20 mouse cellular contexts compared by ENCODE assay signal in genomic region chr17:47462209-47462608, GRCm38 (mm10). TPM values are rescaled to one million over a fixed set of nuclear protein-coding genes. Genes with fewer than 3 reads are reported as not detected.
DNase-seq lines count a peak whose midpoint lies in the region; ATAC-seq lines count a peak whose summit lies in the region.
"Had no signal": no experiment of that assay in that cellular context is flagged by ENCODE, and none has a peak within 500 bp of the region (broad histone marks: within the 10 kb centered on the region; RNA-seq: fewer than 3 reads in every experiment).

No protein-coding gene starts in this region.

- peaks cover 33% of the 10 kb centered on the region for H3K27me3 ChIP-seq in heart, embryonic 13.5 days (replicated peaks)
- H3K27me3 ChIP-seq in liver, embryonic 16.5 days (ENCODE audit: control insufficient read depth, insufficient read depth, low read depth, low read length): no peaks in the 10 kb centered on the region
- no peaks in the 10 kb centered on the region for H3K27me3 ChIP-seq in intestine, embryonic 16.5 days (replicated peaks; ENCODE audit: control insufficient read depth, insufficient read depth, low read length)
- H3K27me3 ChIP-seq in stomach, embryonic 14.5 days (ENCODE audit: control insufficient read depth, insufficient read depth, low read length): 0 out of 2 replicates have a peak, but pooled peaks cover 2% of the 10 kb centered on the region
- H3K27me3 ChIP-seq in hindbrain, embryonic 16.5 days (replicated peaks; ENCODE audit: control insufficient read depth, insufficient read depth, low read length): peaks cover 4% of the 10 kb centered on the region

- H3K27ac ChIP-seq in heart, embryonic 13.5 days (replicated peaks): peak overlapping the region; percentile 58
- H3K27ac ChIP-seq in liver, embryonic 16.5 days (ENCODE audit: low read length): peak overlapping the region; percentile 59
- peak overlapping the region; percentile 50 for H3K27ac ChIP-seq in intestine, embryonic 16.5 days (ENCODE audit: low read length)
- peak overlapping the region; percentile 21; the same call in 1 of the 2 replicates for H3K27ac ChIP-seq in stomach, embryonic 14.5 days (ENCODE audit: low read length)
- H3K27ac ChIP-seq in hindbrain, embryonic 16.5 days (ENCODE audit: low read depth, low read length): no peak overlapping the region
- H3K27ac ChIP-seq: embryonic facial prominence, embryonic 10.5 days; forebrain, embryonic 12.5 days; gastrocnemius, adult 2 months; hindbrain, embryonic 15.5 days had no signal

- H3K4me2 ChIP-seq in heart, embryonic 13.5 days: peak overlapping the region; percentile 15; the same call in 1 of the 2 replicates
- no peak overlapping the region for H3K4me2 ChIP-seq in liver, embryonic 16.5 days (ENCODE audit: low read depth, low read length)
- H3K4me2 ChIP-seq in intestine, embryonic 16.5 days (ENCODE audit: low read depth, low read length): no peak overlapping the region
- no peak overlapping the region for H3K4me2 ChIP-seq in stomach, embryonic 14.5 days (replicated peaks; ENCODE audit: low read depth, low read length)
- no peak overlapping the region for H3K4me2 ChIP-seq in hindbrain, embryonic 16.5 days (ENCODE audit: low read length)
- H3K4me2 ChIP-seq: forebrain, embryonic 12.5 days; hindbrain, embryonic 15.5 days had no signal

- no peaks in the 10 kb centered on the region for H3K36me3 ChIP-seq in heart, embryonic 13.5 days
- H3K36me3 ChIP-seq in liver, embryonic 16.5 days (ENCODE audit: control insufficient read depth, insufficient read depth): no peaks in the 10 kb centered on the region
- H3K36me3 ChIP-seq in intestine, embryonic 16.5 days (ENCODE audit: control insufficient read depth, insufficient read depth, low read length): no peaks in the 10 kb centered on the region
- no peaks in the 10 kb centered on the region for H3K36me3 ChIP-seq in stomach, embryonic 14.5 days (ENCODE audit: control insufficient read depth, insufficient read depth, low read length)
- no peaks in the 10 kb centered on the region for H3K36me3 ChIP-seq in hindbrain, embryonic 16.5 days (ENCODE audit: control insufficient read depth, insufficient read depth, low read length)
- H3K36me3 ChIP-seq: embryonic facial prominence, embryonic 10.5 days; forebrain, embryonic 12.5 days; hindbrain, embryonic 15.5 days had no signal

- H3K4me1 ChIP-seq in heart, embryonic 13.5 days: peaks cover 45% of the 10 kb centered on the region
- H3K4me1 ChIP-seq in liver, embryonic 16.5 days (ENCODE audit: control insufficient read depth, low read depth, low read length): peaks cover 18% of the 10 kb centered on the region
- H3K4me1 ChIP-seq in intestine, embryonic 16.5 days (ENCODE audit: control insufficient read depth, insufficient read depth, low read length): peaks cover 46% of the 10 kb centered on the region
- peaks cover 23% of the 10 kb centered on the region for H3K4me1 ChIP-seq in stomach, embryonic 14.5 days (ENCODE audit: control insufficient read depth, insufficient read depth, low read length)
- no peaks in the 10 kb centered on the region for H3K4me1 ChIP-seq in hindbrain, embryonic 16.5 days (ENCODE audit: control insufficient read depth, insufficient read depth, low read depth, low read length)
- H3K4me1 ChIP-seq: hindbrain, embryonic 15.5 days had no signal

- intact Hi-C loops in gastrocnemius, postnatal 14 days (cut with DNase I; ENCODE audit: low total_unique reads): no loop called here

- DNase-seq in heart, adult 8-10 months (ENCODE audit: low spot score): no peak
- no peak for DNase-seq in liver
- DNase-seq in gastrocnemius, postnatal 14 days: no peak
- DNase-seq: adrenal gland, postnatal 36 days; cerebellum, adult 8-10 months; gastrocnemius, adult 2 months; kidney, adult 2 months; lung, postnatal 14 days; right cerebral cortex, postnatal 25 days; thymus, postnatal 25 days had no signal

- H3K4me3 ChIP-seq in heart, embryonic 13.5 days: no peak overlapping the region
- H3K4me3 ChIP-seq in liver, embryonic 16.5 days (ENCODE audit: low read depth, low read length): no peak overlapping the region
- H3K4me3 ChIP-seq in intestine, embryonic 16.5 days (ENCODE audit: low read length): no peak overlapping the region
- H3K4me3 ChIP-seq in stomach, embryonic 14.5 days (ENCODE audit: low read depth, low read length): no peak overlapping the region
- H3K4me3 ChIP-seq in hindbrain, embryonic 16.5 days (ENCODE audit: low read length): no peak overlapping the region
- H3K4me3 ChIP-seq: embryonic facial prominence, embryonic 10.5 days; forebrain, embryonic 12.5 days; gastrocnemius, adult 2 months; hindbrain, embryonic 15.5 days had no signal

- no peaks in the 10 kb centered on the region for H3K9me3 ChIP-seq in heart, embryonic 13.5 days
- no peaks in the 10 kb centered on the region for H3K9me3 ChIP-seq in liver, embryonic 16.5 days (replicated peaks; ENCODE audit: control insufficient read depth, low read length)
- H3K9me3 ChIP-seq in intestine, embryonic 16.5 days (ENCODE audit: control insufficient read depth, low read length): no peaks in the 10 kb centered on the region
- no peaks in the 10 kb centered on the region for H3K9me3 ChIP-seq in stomach, embryonic 14.5 days (ENCODE audit: control insufficient read depth, low read depth, low read length)
- no peaks in the 10 kb centered on the region for H3K9me3 ChIP-seq in hindbrain, embryonic 16.5 days (ENCODE audit: control insufficient read depth, low read length)
- H3K9me3 ChIP-seq: embryonic facial prominence, embryonic 10.5 days; forebrain, embryonic 12.5 days; hindbrain, embryonic 15.5 days had no signal

- H3K9ac ChIP-seq in heart, embryonic 13.5 days: 0 out of 2 replicates have a peak overlapping the region, but pooled peaks have one; percentile 8
- H3K9ac ChIP-seq in liver, embryonic 16.5 days (ENCODE audit: low read depth, low read length): no peak overlapping the region
- H3K9ac ChIP-seq in intestine, embryonic 16.5 days (ENCODE audit: low read depth, low read length): no peak overlapping the region
- H3K9ac ChIP-seq in stomach, embryonic 14.5 days (replicated peaks; ENCODE audit: low read depth, low read length): no peak overlapping the region
- no peak overlapping the region for H3K9ac ChIP-seq in hindbrain, embryonic 16.5 days (ENCODE audit: low read depth, low read length)
- H3K9ac ChIP-seq: forebrain, embryonic 12.5 days; hindbrain, embryonic 15.5 days had no signal

- 42% methylated on average over 7 of the region's 7 CpGs for WGBS in heart, embryonic 13.5 days
- WGBS in liver, embryonic 16.5 days (ENCODE audit: insufficient replicate concordance): 68% methylated on average over 7 of the region's 7 CpGs
- 62% methylated on average over 7 of the region's 7 CpGs for WGBS in intestine, embryonic 16.5 days
- 60% methylated on average over 7 of the region's 7 CpGs for WGBS in stomach, embryonic 14.5 days
- 88% methylated on average over 7 of the region's 7 CpGs for WGBS in hindbrain, embryonic 16.5 days

- no peak for ATAC-seq in heart, embryonic 13.5 days (ENCODE audit: extremely low read depth, insufficient number of reproducible peaks, low FRiP score, low TSS enrichment)
- ATAC-seq in liver, embryonic 16.5 days (ENCODE audit: low read depth): no peak
- no peak for ATAC-seq in intestine, embryonic 16.5 days
- no peak for ATAC-seq in stomach, embryonic 14.5 days (ENCODE audit: insufficient number of reproducible peaks, insufficient read depth, low FRiP score, low read depth)
- no peak for ATAC-seq in hindbrain, embryonic 16.5 days

RNA-seq across cellular contexts. Expression of gene 1700001C19Rik, which starts 25.0 kb away (rescaled TPM):
- 0.66 and 0.99 TPM in 2 replicates for polyA plus RNA-seq in heart, embryonic 13.5 days (2015; fragmentation: Nextera tagmentation; extraction: Ambion mirVana)
- total RNA-seq in heart, adult 8-10 months (2022): not detected
- polyA plus RNA-seq in liver, embryonic 16.5 days (2015; fragmentation: Nextera tagmentation; extraction: Ambion mirVana): 1.7 and 2.3 TPM in 2 replicates
- polyA plus RNA-seq in intestine, embryonic 16.5 days (2015; fragmentation: Nextera tagmentation; extraction: Ambion mirVana): 0.17 and 0.45 TPM in 2 replicates
- polyA plus RNA-seq in stomach, embryonic 14.5 days (2014; fragmentation: Nextera tagmentation; extraction: Ambion mirVana): 0.31 and 0.58 TPM in 2 replicates
- total RNA-seq in gastrocnemius, postnatal 14 days (2021): not detected
- 0.62 and 1.1 TPM in 2 replicates for polyA plus RNA-seq in hindbrain, embryonic 16.5 days (2015; fragmentation: Nextera tagmentation; extraction: Ambion mirVana)
- total RNA-seq: adrenal gland, postnatal 36 days; gastrocnemius, adult 2 months; megakaryocyte-erythroid progenitor cell, adult 5-6 weeks had no signal
- polyA plus RNA-seq: C2C12; embryonic facial prominence, embryonic 10.5 days had no signal

RNA-seq across cellular contexts. Expression of gene AI661453, which starts 25.8 kb away (rescaled TPM):
- 0.82 and 1.2 TPM in 2 replicates for polyA plus RNA-seq in heart, embryonic 13.5 days (2015; fragmentation: Nextera tagmentation; extraction: Ambion mirVana)
- 1 to 10 TPM in 3 of 4 experiments, under 1 TPM in 1; 0.50 to 2.1 (median 1.2) TPM for total RNA-seq in heart, adult 8-10 months (2022)
- polyA plus RNA-seq in liver, embryonic 16.5 days (2015; fragmentation: Nextera tagmentation; extraction: Ambion mirVana): 0.60 and 0.77 TPM in 2 replicates
- 3.7 and 4.6 TPM in 2 replicates for polyA plus RNA-seq in intestine, embryonic 16.5 days (2015; fragmentation: Nextera tagmentation; extraction: Ambion mirVana)
- 4.7 and 4.8 TPM in 2 replicates for polyA plus RNA-seq in stomach, embryonic 14.5 days (2014; fragmentation: Nextera tagmentation; extraction: Ambion mirVana)
- total RNA-seq in gastrocnemius, postnatal 14 days (2021): under 1 TPM; 0.31 to 0.49 TPM
- 0.11 and 0.42 TPM in 2 replicates for polyA plus RNA-seq in hindbrain, embryonic 16.5 days (2015; fragmentation: Nextera tagmentation; extraction: Ambion mirVana)

RNA-seq across cellular contexts. Expression of gene Taf8, which starts 39.9 kb away (rescaled TPM):
- 18.4 and 19.4 TPM in 2 replicates for polyA plus RNA-seq in heart, embryonic 13.5 days (2015; fragmentation: Nextera tagmentation; extraction: Ambion mirVana)
- 10 to 100 TPM in 2 of 4 experiments, 1 to 10 TPM in 2; 9.1 to 12.5 (median 10.4) TPM for total RNA-seq in heart, adult 8-10 months (2022)
- 14.2 and 14.3 TPM in 2 replicates for polyA plus RNA-seq in liver, embryonic 16.5 days (2015; fragmentation: Nextera tagmentation; extraction: Ambion mirVana)
- 19.1 and 20.4 TPM in 2 replicates for polyA plus RNA-seq in intestine, embryonic 16.5 days (2015; fragmentation: Nextera tagmentation; extraction: Ambion mirVana)
- polyA plus RNA-seq in stomach, embryonic 14.5 days (2014; fragmentation: Nextera tagmentation; extraction: Ambion mirVana): 24.5 and 27.3 TPM in 2 replicates
- 10 to 100 TPM in 1 of 2 experiments, 1 to 10 TPM in 1; 9.5 to 10.2 TPM for total RNA-seq in gastrocnemius, postnatal 14 days (2021)
- polyA plus RNA-seq in hindbrain, embryonic 16.5 days (2015; fragmentation: Nextera tagmentation; extraction: Ambion mirVana): 20.0 and 20.5 TPM in 2 replicates

RNA-seq across cellular contexts. Expression of gene Ccnd3, which starts 42.6 kb away (rescaled TPM):
- 451 and 478 TPM in 2 replicates for polyA plus RNA-seq in heart, embryonic 13.5 days (2015; fragmentation: Nextera tagmentation; extraction: Ambion mirVana)
- total RNA-seq in heart, adult 8-10 months (2022): 10 to 100 TPM; 74.4 to 82.2 (median 75.2) TPM
- 300 and 331 TPM in 2 replicates for polyA plus RNA-seq in liver, embryonic 16.5 days (2015; fragmentation: Nextera tagmentation; extraction: Ambion mirVana)
- polyA plus RNA-seq in intestine, embryonic 16.5 days (2015; fragmentation: Nextera tagmentation; extraction: Ambion mirVana): 371 and 393 TPM in 2 replicates
- 425 and 428 TPM in 2 replicates for polyA plus RNA-seq in stomach, embryonic 14.5 days (2014; fragmentation: Nextera tagmentation; extraction: Ambion mirVana)
- total RNA-seq in gastrocnemius, postnatal 14 days (2021): 10 to 100 TPM; 57.0 to 63.3 TPM
- 81.7 and 99.9 TPM in 2 replicates for polyA plus RNA-seq in hindbrain, embryonic 16.5 days (2015; fragmentation: Nextera tagmentation; extraction: Ambion mirVana)
